Comparison of ENCODE assay signal across 20 mouse cellular contexts in the genomic region with DNA sequence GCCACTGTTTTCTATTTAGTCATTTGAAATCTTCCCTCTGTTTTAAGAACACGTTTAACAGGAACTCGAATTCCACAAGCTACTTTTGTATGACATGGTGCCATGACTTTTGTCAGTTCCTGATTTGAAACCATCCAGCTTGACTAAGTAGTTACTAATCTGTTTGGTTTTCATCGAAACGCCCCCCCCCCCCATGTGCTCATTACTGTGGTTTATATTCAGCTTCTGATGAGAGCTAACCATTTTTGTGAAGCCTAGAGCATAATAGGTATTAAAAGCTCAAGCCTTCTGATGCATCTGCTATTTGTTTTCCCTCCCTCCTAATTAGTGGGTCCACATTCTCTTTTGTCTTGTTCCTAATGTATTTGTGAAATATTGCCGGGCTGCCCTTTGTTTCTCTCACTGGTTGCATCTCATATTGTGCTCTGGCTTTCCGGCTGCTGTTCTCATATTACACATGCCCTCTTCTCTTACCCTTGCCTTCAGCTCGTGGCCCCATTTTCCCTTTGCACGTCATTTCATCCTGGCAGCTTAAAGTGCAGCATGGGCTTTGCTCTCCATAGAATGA.
DNase-seq lines count a peak whose midpoint lies in the region; ATAC-seq and TF ChIP-seq lines count a peak whose summit lies in the region.
"Had no signal": no experiment of that assay in that cellular context is flagged by ENCODE, and none has a peak within 500 bp of the region (broad histone marks: within the 10 kb centered on the region; RNA-seq: fewer than 3 reads in every experiment).

No protein-coding gene starts in this region.

- no peak overlapping the region for H3K4me3 ChIP-seq in embryonic facial prominence, embryonic 14.5 days (ENCODE audit: low read depth, low read length)
- H3K4me3 ChIP-seq in embryonic facial prominence, embryonic 10.5 days = no peak overlapping the region
- no peak overlapping the region for H3K4me3 ChIP-seq in forebrain, postnatal 0 days (ENCODE audit: low read depth, low read length)
- H3K4me3 ChIP-seq in forebrain, embryonic 15.5 days = no peak overlapping the region
- H3K4me3 ChIP-seq: heart, embryonic 13.5 days; hindbrain, embryonic 15.5 days had no signal

- H3K4me2 ChIP-seq in embryonic facial prominence, embryonic 14.5 days (ENCODE audit: low read depth, low read length) = no peak overlapping the region
- H3K4me2 ChIP-seq in forebrain, postnatal 0 days (ENCODE audit: low read depth) = no peak overlapping the region
- no peak overlapping the region for H3K4me2 ChIP-seq in forebrain, embryonic 15.5 days (replicated peaks)
- H3K4me2 ChIP-seq: heart, embryonic 13.5 days; hindbrain, embryonic 15.5 days had no signal

- H3K9ac ChIP-seq in embryonic facial prominence, embryonic 14.5 days (ENCODE audit: low read depth, low read length) = no peak overlapping the region
- no peak overlapping the region for H3K9ac ChIP-seq in forebrain, postnatal 0 days
- no peak overlapping the region for H3K9ac ChIP-seq in forebrain, embryonic 15.5 days (replicated peaks)
- H3K9ac ChIP-seq: heart, embryonic 13.5 days; hindbrain, embryonic 15.5 days had no signal

- peak; percentile 62; the same call in 1 of the 2 replicates for ATAC-seq in embryonic facial prominence, embryonic 14.5 days (ENCODE audit: low read depth)
- ATAC-seq in forebrain, postnatal 0 days = 0 out of 2 replicates have a peak, but pooled peaks have one; percentile 29
- no peak for ATAC-seq in forebrain, embryonic 15.5 days (replicated peaks)
- ATAC-seq: activated CD4-positive, CD25-positive, alpha-beta regulatory T cell, adult 4 months; CD4-positive, CD25-positive, alpha-beta regulatory T cell, adult 4 months; inflammation-experienced regulatory T-cells, adult 6 months; Patski had no signal

- no peaks in the 10 kb centered on the region for H3K4me1 ChIP-seq in embryonic facial prominence, embryonic 14.5 days (ENCODE audit: control insufficient read depth, insufficient read depth, low read length)
- peaks cover 5% of the 10 kb centered on the region; the same call in 1 of the 2 replicates for H3K4me1 ChIP-seq in embryonic facial prominence, embryonic 10.5 days
- no peaks in the 10 kb centered on the region for H3K4me1 ChIP-seq in forebrain, postnatal 0 days (ENCODE audit: insufficient read depth)
- H3K4me1 ChIP-seq in forebrain, embryonic 15.5 days = peaks cover 4% of the 10 kb centered on the region; the same call in 1 of the 2 replicates
- H3K4me1 ChIP-seq: hindbrain, embryonic 15.5 days had no signal

- DNase-seq in embryonic facial prominence, embryonic 14.5 days (ENCODE audit: low spot score) = peak; percentile 39
- DNase-seq in embryonic facial prominence, embryonic 10.5 days (ENCODE audit: low spot score) = no peak
- no peak for DNase-seq in forebrain, postnatal 0 days
- DNase-seq in Muller cell, postnatal 12 days (ENCODE audit: inconsistent ontology term) = peak; percentile 94
- peak; percentile 64 for DNase-seq in retina, embryonic 14.5 days (ENCODE audit: low spot score)
- no peak for DNase-seq in lung, postnatal 36 days
- DNase-seq: adrenal gland, postnatal 14 days; B cell, adult 2 months; cerebellum, adult 2 months; gastrocnemius, postnatal 36 days; heart, adult 11 months; heart, postnatal 36 days had no signal

- no peaks in the 10 kb centered on the region for H3K36me3 ChIP-seq in embryonic facial prominence, embryonic 14.5 days (ENCODE audit: control insufficient read depth, insufficient read depth, low read length)
- H3K36me3 ChIP-seq in embryonic facial prominence, embryonic 10.5 days (replicated peaks) = no peaks in the 10 kb centered on the region
- H3K36me3 ChIP-seq in forebrain, postnatal 0 days (ENCODE audit: insufficient read depth) = no peaks in the 10 kb centered on the region; the same call in 1 of the 2 replicates
- no peaks in the 10 kb centered on the region for H3K36me3 ChIP-seq in forebrain, embryonic 15.5 days
- H3K36me3 ChIP-seq: G1E; heart, embryonic 13.5 days; hindbrain, embryonic 15.5 days had no signal

- 50% methylated on average over 8 of the region's 8 CpGs for WGBS in embryonic facial prominence, embryonic 14.5 days
- WGBS in embryonic facial prominence, embryonic 10.5 days = 68% methylated on average over 8 of the region's 8 CpGs
- WGBS in forebrain, postnatal 0 days = 22% methylated on average over 8 of the region's 8 CpGs
- 23% methylated on average over 8 of the region's 8 CpGs for WGBS in forebrain, embryonic 15.5 days

- no peaks in the 10 kb centered on the region for H3K27me3 ChIP-seq in embryonic facial prominence, embryonic 14.5 days (replicated peaks; ENCODE audit: control insufficient read depth, insufficient read depth, low read length)
- no peaks in the 10 kb centered on the region for H3K27me3 ChIP-seq in embryonic facial prominence, embryonic 10.5 days (replicated peaks; ENCODE audit: low read depth, poor library complexity, severe bottlenecking)
- H3K27me3 ChIP-seq in forebrain, postnatal 0 days (ENCODE audit: insufficient read depth, low read length) = no peaks in the 10 kb centered on the region
- no peaks in the 10 kb centered on the region for H3K27me3 ChIP-seq in forebrain, embryonic 15.5 days
- H3K27me3 ChIP-seq: heart, embryonic 13.5 days; hindbrain, embryonic 15.5 days; Patski had no signal

- no peaks in the 10 kb centered on the region for H3K9me3 ChIP-seq in embryonic facial prominence, embryonic 14.5 days (ENCODE audit: control insufficient read depth, low read length)
- H3K9me3 ChIP-seq in embryonic facial prominence, embryonic 10.5 days = no peaks in the 10 kb centered on the region
- H3K9me3 ChIP-seq in forebrain, postnatal 0 days (ENCODE audit: low read length) = no peaks in the 10 kb centered on the region
- no peaks in the 10 kb centered on the region for H3K9me3 ChIP-seq in forebrain, embryonic 15.5 days
- H3K9me3 ChIP-seq: G1E; heart, embryonic 13.5 days; hindbrain, embryonic 15.5 days had no signal

- H3K27ac ChIP-seq in embryonic facial prominence, embryonic 14.5 days (replicated peaks; ENCODE audit: low read depth, low read length) = no peak overlapping the region
- H3K27ac ChIP-seq in embryonic facial prominence, embryonic 10.5 days (replicated peaks) = no peak overlapping the region
- no peak overlapping the region for H3K27ac ChIP-seq in forebrain, postnatal 0 days (ENCODE audit: low read depth, low read length)
- no peak overlapping the region for H3K27ac ChIP-seq in forebrain, embryonic 15.5 days (replicated peaks)
- H3K27ac ChIP-seq: heart, embryonic 13.5 days; hindbrain, embryonic 15.5 days had no signal

- TF ChIP-seq CTCF in forebrain, postnatal 0 days (IDR thresholded peaks at IDR 0.05; ENCODE audit: low read depth) = no peak

Comparison
In these comparisons a context has a peak if more than half of its experiments do, and no peak if none do; other contexts are left out.
1. DNase-seq: peak in embryonic facial prominence, embryonic 14.5 days (single experiment), Muller cell, postnatal 12 days (single experiment) and retina, embryonic 14.5 days (single experiment); none in embryonic facial prominence, embryonic 10.5 days (single experiment), forebrain, postnatal 0 days (single experiment) and lung, postnatal 36 days (single experiment).